Mouse (Mus musculus): Measurements from ENCODE around the gene Iqsec1. TPM values are rescaled to one million over a fixed set of nuclear protein-coding genes. Genes with fewer than 3 reads are reported as not detected.

Gene Iqsec1
- polyA plus RNA-seq, 1 experiment from 2014 or later: 28.6 TPM

- Histone ChIP-seq H3K36me3 (ENCODE audit: control insufficient read depth, insufficient read depth, low read length) (no peaks in the 10 kb centered on the region), H3K4me2 (ENCODE audit: low read length) (no peak overlapping the region), H3K4me3 (ENCODE audit: control insufficient read depth in 1 of 2, insufficient read depth in 1 of 2, low read depth in 1 of 2, low read length in 2 of 2) (no peak overlapping the region), H3K9ac (ENCODE audit: low read length) (no peak overlapping the region), H3K9me3 (ENCODE audit: control insufficient read depth, low read length) (no peaks in the 10 kb centered on the region), H3K27me3 (ENCODE audit: control insufficient read depth, insufficient read depth, low read length) (no peaks in the 10 kb centered on the region), H3K4me1 (ENCODE audit: control insufficient read depth in 2 of 2, insufficient read depth in 2 of 2, low read length in 2 of 2) (peaks cover 4 to 22% of the 10 kb centered on the region in 2 experiments), H3K27ac (replicated peaks in 1 of 2; ENCODE audit: control insufficient read depth in 1 of 2, insufficient read depth in 1 of 2, low read depth in 2 of 2, low read length in 2 of 2) (peak overlapping the region; percentile 61 to 71)
- WGBS: 93% methylated on average over 1 of the region's 1 CpGs
- no peak for ATAC-seq (ENCODE audit: insufficient number of reproducible peaks, insufficient read depth, low FRiP score, low read depth)
Observed at GRCm38 (mm10) chr6:90861370-90861769, 127.1 kb downstream of the Iqsec1 start.

GRCm38 (mm10) chr6:90857844-90858243 is 130.6 kb downstream of the Iqsec1 start:
- H3K4me1 ChIP-seq (ENCODE audit: control insufficient read depth in 2 of 2, insufficient read depth in 2 of 2, low read length in 2 of 2): peaks cover 2 to 16% of the 10 kb centered on the region in 2 experiments; a peak in 3 of 4 replicates
- ATAC-seq (ENCODE audit: insufficient number of reproducible peaks, insufficient read depth, low FRiP score, low read depth): no peak
- no peak overlapping the region for H3K4me2 ChIP-seq (ENCODE audit: low read length)
- no peak overlapping the region for H3K27ac ChIP-seq (replicated peaks in 1 of 2; ENCODE audit: control insufficient read depth in 1 of 2, insufficient read depth in 1 of 2, low read depth in 2 of 2, low read length in 2 of 2)
- H3K9ac ChIP-seq (ENCODE audit: low read length): no peak overlapping the region
- H3K9me3 ChIP-seq (ENCODE audit: control insufficient read depth, low read length): no peaks in the 10 kb centered on the region
- WGBS: 89% methylated on average over 1 of the region's 1 CpGs
- no peaks in the 10 kb centered on the region for H3K36me3 ChIP-seq (ENCODE audit: control insufficient read depth, insufficient read depth, low read length)
- no peak overlapping the region for H3K4me3 ChIP-seq (ENCODE audit: control insufficient read depth in 1 of 2, insufficient read depth in 1 of 2, low read depth in 1 of 2, low read length in 2 of 2)
- H3K27me3 ChIP-seq (ENCODE audit: control insufficient read depth, insufficient read depth, low read length): no peaks in the 10 kb centered on the region

DNA sequence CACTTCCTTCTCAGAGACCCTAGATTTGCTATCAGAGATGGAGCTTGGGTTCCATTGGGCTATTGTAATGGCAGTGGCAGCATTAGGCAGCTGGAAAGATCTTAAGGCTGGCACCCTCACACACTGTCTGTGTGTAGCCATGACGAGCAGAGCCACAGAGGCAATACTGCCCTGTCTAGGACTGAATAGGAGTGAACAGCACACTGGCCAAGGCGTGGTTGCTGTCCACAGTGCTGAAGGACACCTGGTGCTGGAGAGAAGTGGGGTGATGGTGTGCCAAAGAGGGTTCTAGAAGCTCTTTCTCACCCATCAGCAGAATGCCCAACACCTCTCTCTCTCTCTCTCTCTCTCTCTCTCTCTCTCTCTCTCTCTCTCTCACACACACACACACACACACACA is 136.1 kb downstream of the Iqsec1 start:
- Histone ChIP-seq H3K9me3 (ENCODE audit: control insufficient read depth, low read length) (no peaks in the 10 kb centered on the region), H3K27ac (replicated peaks in 1 of 2; ENCODE audit: control insufficient read depth in 1 of 2, insufficient read depth in 1 of 2, low read depth in 2 of 2, low read length in 2 of 2) (no peak overlapping the region), H3K36me3 (ENCODE audit: control insufficient read depth, insufficient read depth, low read length) (no peaks in the 10 kb centered on the region), H3K9ac (ENCODE audit: low read length) (no peak overlapping the region), H3K4me2 (ENCODE audit: low read length) (no peak overlapping the region), H3K4me3 (ENCODE audit: control insufficient read depth in 1 of 2, insufficient read depth in 1 of 2, low read depth in 1 of 2, low read length in 2 of 2) (no peak overlapping the region), H3K27me3 (ENCODE audit: control insufficient read depth, insufficient read depth, low read length) (no peaks in the 10 kb centered on the region), H3K4me1 (ENCODE audit: control insufficient read depth in 2 of 2, insufficient read depth in 2 of 2, low read length in 2 of 2) (no peaks in the 10 kb centered on the region)
- WGBS: 29% methylated on average over 2 of the region's 2 CpGs
- ATAC-seq (ENCODE audit: insufficient number of reproducible peaks, insufficient read depth, low FRiP score, low read depth): no peak

DNA sequence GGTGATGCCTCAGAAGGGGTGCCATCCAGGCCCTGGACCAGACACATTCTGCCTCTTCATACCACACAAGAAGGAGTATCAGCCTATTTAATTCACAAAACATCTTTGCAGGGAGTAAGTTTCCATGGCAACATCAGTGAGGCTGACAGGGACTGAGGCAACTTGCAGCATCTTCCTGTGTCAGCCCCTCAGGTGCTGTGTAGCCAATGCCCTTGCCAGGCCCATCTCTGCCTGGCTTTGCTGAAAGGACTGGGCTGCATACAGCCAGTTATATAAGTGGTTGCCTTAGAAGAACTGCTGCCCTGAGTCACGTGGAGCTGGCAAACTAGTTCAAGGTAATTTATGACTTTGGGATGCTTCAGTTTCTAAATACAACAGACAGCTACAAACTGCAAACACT is 140.4 kb downstream of the Iqsec1 start:
- Histone ChIP-seq H3K9ac (ENCODE audit: low read length) (no peak overlapping the region), H3K4me1 (ENCODE audit: control insufficient read depth in 2 of 2, insufficient read depth in 2 of 2, low read length in 2 of 2) (no peaks in the 10 kb centered on the region), H3K27ac (replicated peaks in 1 of 2; ENCODE audit: control insufficient read depth in 1 of 2, insufficient read depth in 1 of 2, low read depth in 2 of 2, low read length in 2 of 2) (no peak overlapping the region), H3K4me3 (ENCODE audit: control insufficient read depth in 1 of 2, insufficient read depth in 1 of 2, low read depth in 1 of 2, low read length in 2 of 2) (no peak overlapping the region), H3K4me2 (ENCODE audit: low read length) (no peak overlapping the region), H3K9me3 (ENCODE audit: control insufficient read depth, low read length) (no peaks in the 10 kb centered on the region; the same call in 1 of the 2 replicates), H3K36me3 (ENCODE audit: control insufficient read depth, insufficient read depth, low read length) (no peaks in the 10 kb centered on the region), H3K27me3 (ENCODE audit: control insufficient read depth, insufficient read depth, low read length) (no peaks in the 10 kb centered on the region)
- WGBS: 56% methylated on average over 1 of the region's 1 CpGs
- no peak for ATAC-seq (ENCODE audit: insufficient number of reproducible peaks, insufficient read depth, low FRiP score, low read depth)

DNA sequence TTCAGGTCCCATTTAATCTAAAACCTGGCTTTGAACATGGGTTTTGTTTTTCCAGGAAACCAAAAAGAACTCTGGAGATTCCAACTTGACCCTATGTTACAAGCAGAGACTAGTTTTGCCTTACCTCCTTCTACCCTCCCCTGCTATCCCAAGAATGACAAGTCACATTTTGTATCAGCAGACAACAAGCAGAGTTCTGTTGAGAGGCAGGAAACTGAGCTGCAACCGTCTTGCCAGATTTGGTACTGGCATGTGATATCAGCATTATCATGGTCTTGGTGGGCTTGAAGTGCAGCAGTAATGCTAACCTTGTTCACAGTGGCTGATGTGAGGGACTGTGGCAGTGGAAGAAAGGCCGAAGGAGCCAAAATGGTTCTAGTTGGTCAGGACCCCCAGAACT is 141.0 kb downstream of the Iqsec1 start:
- Histone ChIP-seq H3K4me3 (ENCODE audit: control insufficient read depth in 1 of 2, insufficient read depth in 1 of 2, low read depth in 1 of 2, low read length in 2 of 2) (no peak overlapping the region), H3K4me2 (ENCODE audit: low read length) (no peak overlapping the region), H3K36me3 (ENCODE audit: control insufficient read depth, insufficient read depth, low read length) (no peaks in the 10 kb centered on the region), H3K4me1 (ENCODE audit: control insufficient read depth in 2 of 2, insufficient read depth in 2 of 2, low read length in 2 of 2) (no peaks in the 10 kb centered on the region), H3K9ac (ENCODE audit: low read length) (no peak overlapping the region), H3K27ac (replicated peaks in 1 of 2; ENCODE audit: control insufficient read depth in 1 of 2, insufficient read depth in 1 of 2, low read depth in 2 of 2, low read length in 2 of 2) (no peak overlapping the region), H3K9me3 (ENCODE audit: control insufficient read depth, low read length) (no peaks in the 10 kb centered on the region; the same call in 1 of the 2 replicates), H3K27me3 (ENCODE audit: control insufficient read depth, insufficient read depth, low read length) (no peaks in the 10 kb centered on the region)
- WGBS: 40% methylated on average over 2 of the region's 2 CpGs
- ATAC-seq (ENCODE audit: insufficient number of reproducible peaks, insufficient read depth, low FRiP score, low read depth): no peak

DNA sequence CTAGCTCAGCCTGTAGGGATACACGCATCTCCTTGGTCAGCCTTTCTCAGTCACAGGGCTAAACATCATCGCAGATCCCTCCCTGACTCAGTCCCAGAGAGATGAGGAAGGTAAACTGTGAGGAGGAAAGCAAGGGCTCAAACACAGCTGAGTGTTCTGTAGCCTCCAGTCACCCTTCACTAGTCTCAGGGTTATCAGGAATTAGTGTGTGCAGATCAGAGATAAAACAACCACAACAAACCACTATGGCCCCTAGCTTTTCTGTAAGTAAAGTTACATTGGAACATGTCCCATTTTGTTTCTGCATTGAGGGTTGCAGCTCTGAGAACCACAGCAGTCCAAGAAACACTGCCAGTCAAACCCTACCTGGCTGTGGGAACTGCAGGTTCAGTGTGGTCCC is 148.5 kb downstream of the Iqsec1 start:
- H3K36me3 ChIP-seq (ENCODE audit: control insufficient read depth, insufficient read depth, low read length): no peaks in the 10 kb centered on the region
- H3K27me3 ChIP-seq (ENCODE audit: control insufficient read depth, insufficient read depth, low read length): no peaks in the 10 kb centered on the region
- H3K9ac ChIP-seq (ENCODE audit: low read length): no peak overlapping the region
- WGBS: 85% methylated on average over 2 of the region's 2 CpGs
- no peaks in the 10 kb centered on the region; the same call in 1 of the 2 replicates for H3K9me3 ChIP-seq (ENCODE audit: control insufficient read depth, low read length)
- H3K4me2 ChIP-seq (ENCODE audit: low read length): no peak overlapping the region
- peaks cover 12 to 19% of the 10 kb centered on the region in 2 experiments for H3K4me1 ChIP-seq (ENCODE audit: control insufficient read depth in 2 of 2, insufficient read depth in 2 of 2, low read length in 2 of 2)
- no peak overlapping the region for H3K4me3 ChIP-seq (ENCODE audit: control insufficient read depth in 1 of 2, insufficient read depth in 1 of 2, low read depth in 1 of 2, low read length in 2 of 2)
- ATAC-seq (ENCODE audit: insufficient number of reproducible peaks, insufficient read depth, low FRiP score, low read depth): no peak
- no peak overlapping the region for H3K27ac ChIP-seq (replicated peaks in 1 of 2; ENCODE audit: control insufficient read depth in 1 of 2, insufficient read depth in 1 of 2, low read depth in 2 of 2, low read length in 2 of 2)

GRCm38 (mm10) chr6:90836749-90837148 is 151.7 kb downstream of the Iqsec1 start:
- Histone ChIP-seq H3K27ac (replicated peaks in 1 of 2; ENCODE audit: control insufficient read depth in 1 of 2, insufficient read depth in 1 of 2, low read depth in 2 of 2, low read length in 2 of 2) (no peak overlapping the region), H3K4me1 (ENCODE audit: control insufficient read depth in 2 of 2, insufficient read depth in 2 of 2, low read length in 2 of 2) (peaks cover 12 to 19% of the 10 kb centered on the region in 2 experiments), H3K9ac (ENCODE audit: low read length) (no peak overlapping the region), H3K4me3 (ENCODE audit: control insufficient read depth in 1 of 2, insufficient read depth in 1 of 2, low read depth in 1 of 2, low read length in 2 of 2) (no peak overlapping the region), H3K9me3 (ENCODE audit: control insufficient read depth, low read length) (no peaks in the 10 kb centered on the region), H3K4me2 (ENCODE audit: low read length) (no peak overlapping the region), H3K36me3 (ENCODE audit: control insufficient read depth, insufficient read depth, low read length) (no peaks in the 10 kb centered on the region), H3K27me3 (ENCODE audit: control insufficient read depth, insufficient read depth, low read length) (no peaks in the 10 kb centered on the region)
- WGBS: 27% methylated on average over 2 of the region's 2 CpGs
- no peak for ATAC-seq (ENCODE audit: insufficient number of reproducible peaks, insufficient read depth, low FRiP score, low read depth)

DNA sequence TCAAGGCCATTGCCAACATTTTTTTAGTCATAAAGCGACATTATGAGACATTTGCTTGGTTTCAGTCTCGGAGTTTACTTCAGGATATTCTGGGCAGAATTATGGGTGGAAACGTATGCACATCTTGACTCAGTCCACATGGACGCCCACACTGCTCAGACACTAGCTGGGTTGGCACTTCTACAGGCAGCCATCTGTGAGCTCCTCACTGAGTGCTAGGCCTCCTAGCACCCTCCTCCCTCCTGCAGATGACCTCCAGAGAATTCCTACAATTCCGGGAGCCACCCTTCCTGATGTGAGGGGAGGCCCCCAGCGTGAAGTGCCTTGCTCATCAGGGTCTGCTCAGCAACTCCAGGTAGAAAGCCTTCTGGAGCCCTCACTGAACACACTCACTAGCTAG is 158.9 kb downstream of the Iqsec1 start:
- no peak for ATAC-seq (ENCODE audit: insufficient number of reproducible peaks, insufficient read depth, low FRiP score, low read depth)

More for the DNA sequence above, 158.9 kb downstream of the Iqsec1 start:
- no peak overlapping the region for H3K27ac ChIP-seq (replicated peaks in 1 of 2; ENCODE audit: control insufficient read depth in 1 of 2, insufficient read depth in 1 of 2, low read depth in 2 of 2, low read length in 2 of 2)
- H3K4me3 ChIP-seq (ENCODE audit: control insufficient read depth in 1 of 2, insufficient read depth in 1 of 2, low read depth in 1 of 2, low read length in 2 of 2): no peak overlapping the region
- no peak overlapping the region for H3K4me2 ChIP-seq (ENCODE audit: low read length)
- H3K4me1 ChIP-seq (ENCODE audit: control insufficient read depth in 2 of 2, insufficient read depth in 2 of 2, low read length in 2 of 2): peaks cover 3% of the 10 kb centered on the region in 2 experiments; a peak in 2 of 4 replicates
- H3K9me3 ChIP-seq (ENCODE audit: control insufficient read depth, low read length): no peaks in the 10 kb centered on the region
- no peaks in the 10 kb centered on the region for H3K27me3 ChIP-seq (ENCODE audit: control insufficient read depth, insufficient read depth, low read length)
- WGBS: 69% methylated on average over 6 of the region's 6 CpGs
- no peaks in the 10 kb centered on the region for H3K36me3 ChIP-seq (ENCODE audit: control insufficient read depth, insufficient read depth, low read length)
- no peak overlapping the region for H3K9ac ChIP-seq (ENCODE audit: low read length)
